Mouse (Mus musculus) liver, embryonic 15.5 days (tissue): Measurements from ENCODE around the gene Olfr1436. TPM values are rescaled to one million over a fixed set of nuclear protein-coding genes. Genes with fewer than 3 reads are reported as not detected.
"Not testable (repeated sequence)": the region's sequence is repeated elsewhere in the genome, so short reads cannot be mapped to it uniquely, and the experiment has no call there.

ENCODE experiments used
- ATAC-seq: fragments of 200-750 bp; cut with Nextera tagmentation; 2 replicates; pipeline ENCODE4 v1.8.0; 2017; ENCODE audit warnings: moderate number of reproducible peaks, mild to moderate bottlenecking, moderate library complexity; ENCODE audit not compliant: insufficient read depth
- H3K27ac ChIP-seq: fragments of 300-500 bp; sonication (generic); replicated peaks from 2 replicates; pipeline ENCODE4 v1.5.1; 2015; ENCODE audit warnings: mild to moderate bottlenecking, inconsistent platforms
- H3K27me3 ChIP-seq: fragments of 300-500 bp; sonication (generic); 2 replicates; pipeline ENCODE4 v1.6.1; 2015; ENCODE audit warnings: mild to moderate bottlenecking, inconsistent platforms
- H3K36me3 ChIP-seq: fragments of 300-500 bp; sonication (generic); replicated peaks from 2 replicates; pipeline ENCODE4 v1.6.1; 2015; ENCODE audit warnings: moderate library complexity, mild to moderate bottlenecking, inconsistent platforms
- H3K4me1 ChIP-seq: fragments of 300-500 bp; sonication (generic); replicated peaks from 2 replicates; pipeline ENCODE4 v1.6.1; 2015; ENCODE audit warnings: inconsistent platforms
- H3K4me2 ChIP-seq: fragments of 300-500 bp; sonication (generic); 2 replicates; pipeline ENCODE4 v1.6.1; 2015; ENCODE audit warnings: moderate library complexity, mild to moderate bottlenecking, inconsistent platforms
- H3K4me3 ChIP-seq: fragments of 300-500 bp; sonication (generic); replicated peaks from 2 replicates; pipeline ENCODE4 v1.5.1; 2015; ENCODE audit warnings: mild to moderate bottlenecking, inconsistent platforms
- H3K9ac ChIP-seq: fragments of 300-500 bp; sonication (generic); 2 replicates; pipeline ENCODE4 v1.6.1; 2015; ENCODE audit warnings: moderate library complexity, mild to moderate bottlenecking, inconsistent platforms
- H3K9me3 ChIP-seq: fragments of 300-500 bp; sonication (generic); replicated peaks from 2 replicates; pipeline ENCODE4 v1.6.1; 2016; ENCODE audit warnings: inconsistent platforms
- WGBS: fragments of 180-500 bp; shearing (Covaris S2); methylation state at CpG from one replicate; pipeline ENCODE4 v1.1.7; 2015; ENCODE audit warnings: mixed read lengths; ENCODE audit not compliant: insufficient replicate concordance; 5-methylcytosine and 5-hydroxymethylcytosine counted together
- polyA plus RNA-seq: library from polyadenylated mRNA; unstranded; fragments of >200 nt; fragmentation: Nextera tagmentation; extraction: Ambion mirVana; gene quantifications from 2 replicates; pipeline ENCODE4 v1.2.1, GENCODE M21; 2015

Olfr1436 gene
- not detected in 2 replicates for polyA plus RNA-seq

GRCm38 (mm10) chr19:12299030-12299429 lies at the start of gene Olfr1436:
Gene Olfr1436, minus strand, starts transcription at chr19:12299130.
- H3K27ac ChIP-seq, ATAC-seq, H3K4me2 ChIP-seq, H3K4me3 ChIP-seq, H3K27me3 ChIP-seq, H3K9me3 ChIP-seq, H3K4me1 ChIP-seq, H3K36me3 ChIP-seq, H3K9ac ChIP-seq: not testable (repeated sequence)
- 41% methylated on average over 1 of the region's 1 CpGs for WGBS

GRCm38 (mm10) chr19:12335810-12336209 lies 36.9 kb upstream of the Olfr1436 start, which contains the start of gene Olfr1438-ps1:
Gene Olfr1438-ps1, minus strand, starts transcription at chr19:12335910.
- no peaks in the 10 kb centered on the region for H3K27me3 ChIP-seq
- H3K27ac ChIP-seq = no peak within 1 kb of the TSS
- ATAC-seq = no peak
- H3K9ac ChIP-seq = no peak within 1 kb of the TSS
- no peaks in the 10 kb centered on the region for H3K36me3 ChIP-seq
- H3K9me3 ChIP-seq = no peaks in the 10 kb centered on the region
- no peak within 1 kb of the TSS for H3K4me2 ChIP-seq
- H3K4me3 ChIP-seq = no peak within 1 kb of the TSS
- 48% methylated on average over 3 of the region's 3 CpGs for WGBS
- H3K4me1 ChIP-seq = no peaks in the 10 kb centered on the region

GRCm38 (mm10) chr19:12325001-12325400 lies 26.1 kb upstream of the Olfr1436 start, which contains the start of gene Olfr1437:
Gene Olfr1437, minus strand, starts transcription at chr19:12325101.
- no peak within 1 kb of the TSS for H3K27ac ChIP-seq
- H3K36me3 ChIP-seq = no peaks in the 10 kb centered on the region
- no peak within 1 kb of the TSS for H3K4me2 ChIP-seq
- H3K9ac ChIP-seq = no peak within 1 kb of the TSS
- H3K9me3 ChIP-seq = no peaks in the 10 kb centered on the region
- H3K27me3 ChIP-seq = no peaks in the 10 kb centered on the region
- H3K4me3 ChIP-seq = no peak within 1 kb of the TSS
- no peaks in the 10 kb centered on the region for H3K4me1 ChIP-seq
- WGBS = 55% methylated on average over 2 of the region's 2 CpGs
- no peak for ATAC-seq

GRCm38 (mm10) chr19:12292979-12293378 lies 6.0 kb downstream of the Olfr1436 start:
- Histone ChIP-seq H3K9ac (no peak overlapping the region), H3K4me1 (no peaks in the 10 kb centered on the region), H3K27ac (no peak overlapping the region), H3K36me3 (no peaks in the 10 kb centered on the region), H3K27me3 (no peaks in the 10 kb centered on the region), H3K4me2 (no peak overlapping the region), H3K9me3 (no peaks in the 10 kb centered on the region), H3K4me3 (no peak overlapping the region)
- no peak for ATAC-seq

GRCm38 (mm10) chr19:12279554-12279953 lies 19.4 kb downstream of the Olfr1436 start, which contains the start of gene Olfr1434:
Gene Olfr1434, plus strand, starts transcription at chr19:12279854.
- Histone ChIP-seq H3K4me3 (no peak within 1 kb of the TSS), H3K36me3 (no peaks in the 10 kb centered on the region), H3K27me3 (no peaks in the 10 kb centered on the region), H3K4me1 (no peaks in the 10 kb centered on the region), H3K9ac (no peak within 1 kb of the TSS), H3K4me2 (no peak within 1 kb of the TSS), H3K9me3 (no peaks in the 10 kb centered on the region), H3K27ac (no peak within 1 kb of the TSS)
- 53% methylated on average over 2 of the region's 2 CpGs for WGBS
- no peak for ATAC-seq

- ATAC-seq = no peak
- no peaks in the 10 kb centered on the region for H3K36me3 ChIP-seq
- H3K9ac ChIP-seq = no peak within 1 kb of the TSS
- no peak within 1 kb of the TSS for H3K4me2 ChIP-seq
- H3K9me3 ChIP-seq = no peaks in the 10 kb centered on the region
- H3K4me3 ChIP-seq = no peak within 1 kb of the TSS
- H3K27me3 ChIP-seq = no peaks in the 10 kb centered on the region
- no peak within 1 kb of the TSS for H3K27ac ChIP-seq
- 26% methylated on average over 1 of the region's 1 CpGs for WGBS
- H3K4me1 ChIP-seq = no peaks in the 10 kb centered on the region
These were observed 38.2 kb downstream of the Olfr1436 start, which contains the start of gene Olfr235 for GRCm38 (mm10) chr19:12260732-12261131. Gene Olfr235, plus strand, starts transcription at chr19:12261032.

Other genes starting within 250 kb of the Olfr1436 start
- gene Olfr1424, start 236.4 kb downstream of the Olfr1436 start, polyA plus RNA-seq = not detected in 2 replicates
- gene Olfr1425, start 221.4 kb downstream of the Olfr1436 start, polyA plus RNA-seq = not detected in 2 replicates
- gene Olfr1426, start 207.1 kb downstream of the Olfr1436 start, polyA plus RNA-seq = not detected in 2 replicates
- not detected in 2 replicates for gene Olfr1427, start 195.8 kb downstream of the Olfr1436 start, polyA plus RNA-seq
- not detected in 2 replicates for gene Olfr1428, start 183.2 kb downstream of the Olfr1436 start, polyA plus RNA-seq
- gene Olfr76, start 175.9 kb downstream of the Olfr1436 start, polyA plus RNA-seq = not detected in 2 replicates
- gene Olfr1555-ps1, start 129.0 kb downstream of the Olfr1436 start, polyA plus RNA-seq = not detected in 2 replicates
- gene Olfr1431, start 98.5 kb downstream of the Olfr1436 start, polyA plus RNA-seq = not detected in 2 replicates
- gene Olfr1432, start 66.5 kb downstream of the Olfr1436 start, polyA plus RNA-seq = not detected in 2 replicates
- gene Olfr262, start 57.5 kb downstream of the Olfr1436 start, polyA plus RNA-seq = not detected in 2 replicates
- not detected in 2 replicates for gene Olfr235, start 38.1 kb downstream of the Olfr1436 start, polyA plus RNA-seq
- gene Olfr1434, start 19.3 kb downstream of the Olfr1436 start, polyA plus RNA-seq = not detected in 2 replicates
- not detected in 2 replicates for gene Olfr1437, start 26.0 kb upstream of the Olfr1436 start, polyA plus RNA-seq
- gene Olfr1438-ps1, start 36.8 kb upstream of the Olfr1436 start, polyA plus RNA-seq = not detected in 2 replicates
- gene Olfr1440, start 88.1 kb upstream of the Olfr1436 start, polyA plus RNA-seq = not detected in 2 replicates
- not detected in 2 replicates for gene Olfr1441, start 118.3 kb upstream of the Olfr1436 start, polyA plus RNA-seq
- gene Pfpl, start 128.8 kb upstream of the Olfr1436 start, polyA plus RNA-seq = not detected in 2 replicates
- 1.8 and 2.0 TPM in 2 replicates for gene Mpeg1, start 161.6 kb upstream of the Olfr1436 start, polyA plus RNA-seq
- 2.0 and 2.4 TPM in 2 replicates for gene Dtx4, start 202.3 kb upstream of the Olfr1436 start, polyA plus RNA-seq
- gene Fam111a, start 246.6 kb upstream of the Olfr1436 start, polyA plus RNA-seq = 21.4 and 23.8 TPM in 2 replicates